Mouse (Mus musculus): ENCODE measurements at regions not wholly inside any gene's neighbourhood (a gene's known extent, or its start where the extent isn't known, plus 50 kb on each side); places are given as distances from the start of the nearest gene placed in this dataset.

DNA sequence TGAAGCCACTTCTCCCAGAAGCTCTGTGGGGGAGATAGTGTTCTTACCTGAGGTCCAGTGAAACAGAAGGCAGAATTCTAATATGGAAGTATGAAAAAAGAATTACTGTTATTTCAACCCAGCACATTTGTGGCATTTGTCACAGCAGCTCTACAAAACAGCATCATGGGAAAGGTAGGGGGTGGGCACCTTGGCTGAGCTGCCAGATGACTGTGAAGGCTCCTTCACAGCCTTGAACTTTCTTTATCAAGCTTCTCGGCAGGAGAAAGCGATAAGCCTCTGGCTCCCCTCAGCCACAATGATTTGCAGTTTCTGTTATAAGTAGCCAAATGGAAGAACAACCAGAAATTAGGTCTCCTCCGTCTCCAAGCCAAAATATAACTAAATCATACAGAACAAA, 249.5 kb downstream of the Spry2 start:
- H3K27me3 ChIP-seq (replicated peaks; ENCODE audit: control insufficient read depth, insufficient read depth, low read length), result no peaks in the 10 kb centered on the region
- 90% methylated on average over 3 of the region's 3 CpGs for WGBS
- ATAC-seq, result no peak
- H3K36me3 ChIP-seq (ENCODE audit: control insufficient read depth, insufficient read depth, low read length), result no peaks in the 10 kb centered on the region
- H3K9me3 ChIP-seq (replicated peaks; ENCODE audit: control insufficient read depth, low read length), result no peaks in the 10 kb centered on the region
- 0 out of 2 replicates have a peak, but pooled peaks cover 3% of the 10 kb centered on the region for H3K4me1 ChIP-seq (ENCODE audit: control insufficient read depth, insufficient read depth, low read length)
- DNase-seq (ENCODE audit: low spot score), result no peak
- H3K27ac ChIP-seq (ENCODE audit: low read depth, low read length), result no peak overlapping the region
- no peak overlapping the region for H3K9ac ChIP-seq (ENCODE audit: low read length)
- H3K4me2 ChIP-seq (ENCODE audit: low read length), result no peak overlapping the region
- H3K4me3 ChIP-seq (ENCODE audit: low read depth, low read length), result no peak overlapping the region

DNA sequence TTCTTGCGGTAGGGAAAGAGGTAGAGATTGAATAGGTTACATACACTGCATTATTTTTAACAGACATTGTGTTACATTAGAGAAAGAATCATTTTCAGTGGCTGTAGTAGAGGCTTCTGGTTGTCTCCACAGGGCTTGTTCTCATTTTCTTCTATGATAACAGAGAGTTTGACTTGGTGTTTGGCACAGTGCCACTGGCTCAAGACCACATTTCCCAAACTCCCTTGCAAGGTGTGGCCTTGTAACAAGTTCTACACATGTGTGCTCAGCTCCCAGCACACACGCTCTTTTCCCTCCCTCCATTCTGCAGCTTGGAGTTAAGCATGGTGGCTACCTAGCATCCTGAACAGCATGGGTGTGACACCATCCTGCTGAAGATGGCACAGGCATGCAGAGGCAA, 252.2 kb downstream of the Spry2 start:
- no peaks in the 10 kb centered on the region for H3K27me3 ChIP-seq (replicated peaks; ENCODE audit: control insufficient read depth, insufficient read depth, low read length)
- no peak overlapping the region for H3K9ac ChIP-seq (ENCODE audit: low read length)
- no peak overlapping the region for H3K27ac ChIP-seq (ENCODE audit: low read depth, low read length)
- DNase-seq (ENCODE audit: low spot score) (no peak), ATAC-seq (no peak)
- H3K4me1 ChIP-seq (ENCODE audit: control insufficient read depth, insufficient read depth, low read length), result 0 out of 2 replicates have a peak, but pooled peaks cover 3% of the 10 kb centered on the region
- no peak overlapping the region for H3K4me2 ChIP-seq (ENCODE audit: low read length)
- H3K9me3 ChIP-seq (replicated peaks; ENCODE audit: control insufficient read depth, low read length), result no peaks in the 10 kb centered on the region
- H3K36me3 ChIP-seq (ENCODE audit: control insufficient read depth, insufficient read depth, low read length), result no peaks in the 10 kb centered on the region
- 90% methylated on average over 2 of the region's 2 CpGs for WGBS
- H3K4me3 ChIP-seq (ENCODE audit: low read depth, low read length), result no peak overlapping the region

DNA sequence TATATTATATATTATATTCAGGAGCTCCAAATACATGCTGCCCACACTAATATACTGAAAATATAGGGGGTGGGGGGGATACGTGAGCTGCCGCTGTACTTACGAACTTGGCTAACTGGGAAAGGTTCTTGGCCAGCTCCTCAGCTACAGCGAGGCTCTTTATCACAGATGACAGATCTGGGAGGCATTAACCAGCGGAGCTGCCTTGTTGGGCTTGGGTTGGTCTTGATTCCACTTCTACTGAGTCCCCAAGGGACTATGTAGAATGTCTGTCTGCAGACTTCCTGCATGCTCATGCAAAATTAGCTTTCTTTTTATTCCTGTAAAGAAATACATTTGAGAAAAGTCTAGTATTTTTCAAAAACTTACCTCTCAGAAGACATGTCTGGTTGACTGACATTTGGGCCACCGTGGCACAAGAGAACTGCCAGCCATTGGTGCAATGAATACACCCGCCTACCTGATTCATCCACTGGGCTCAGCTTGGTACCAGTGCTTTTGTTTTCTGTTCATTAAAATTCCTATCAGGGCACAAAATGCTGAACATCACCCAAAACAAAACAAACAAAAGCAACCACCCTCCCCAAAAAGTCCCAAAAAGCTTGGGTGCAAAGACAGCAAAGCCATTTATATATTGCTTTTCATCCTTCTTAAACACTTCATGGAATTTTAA, 253.2 kb downstream of the Spry2 start:
- Histone ChIP-seq H3K4me2 (ENCODE audit: low read length) (no peak overlapping the region), H3K4me1 (ENCODE audit: control insufficient read depth, insufficient read depth, low read length) (0 out of 2 replicates have a peak, but pooled peaks cover 3% of the 10 kb centered on the region), H3K27me3 (replicated peaks; ENCODE audit: control insufficient read depth, insufficient read depth, low read length) (no peaks in the 10 kb centered on the region), H3K9me3 (replicated peaks; ENCODE audit: control insufficient read depth, low read length) (no peaks in the 10 kb centered on the region), H3K9ac (ENCODE audit: low read length) (no peak overlapping the region), H3K4me3 (ENCODE audit: low read depth, low read length) (no peak overlapping the region), H3K27ac (ENCODE audit: low read depth, low read length) (no peak overlapping the region), H3K36me3 (ENCODE audit: control insufficient read depth, insufficient read depth, low read length) (no peaks in the 10 kb centered on the region)
- ATAC-seq (peak; percentile 55), DNase-seq (ENCODE audit: low spot score) (peak; percentile 33)
- 57% methylated on average over 7 of the region's 7 CpGs for WGBS

DNA sequence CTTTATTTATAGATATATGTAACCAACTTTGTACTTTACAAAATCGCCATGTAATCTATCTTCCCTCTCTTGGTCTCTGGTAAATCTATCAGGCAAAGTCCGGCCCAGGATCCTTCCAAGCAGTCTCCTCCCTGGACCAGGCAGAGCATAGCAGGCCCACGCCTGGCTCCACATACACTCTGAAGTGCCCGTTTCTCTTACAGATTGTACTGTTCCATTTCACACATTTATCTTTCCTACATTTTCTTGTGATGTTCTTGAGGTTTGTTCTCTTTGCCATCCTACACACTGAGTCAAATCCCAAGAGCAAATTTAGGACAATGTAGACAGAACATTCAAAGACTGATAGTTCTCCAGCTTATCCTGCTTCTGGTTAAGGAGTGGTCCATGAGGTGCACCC, 264.3 kb downstream of the Spry2 start:
- 98% methylated on average over 4 of the region's 4 CpGs for WGBS
- DNase-seq (ENCODE audit: low spot score) (no peak), ATAC-seq (no peak)
- H3K9me3 ChIP-seq (replicated peaks; ENCODE audit: control insufficient read depth, low read length), result no peaks in the 10 kb centered on the region
- no peak overlapping the region for H3K4me2 ChIP-seq (ENCODE audit: low read length)
- peaks cover 17% of the 10 kb centered on the region for H3K4me1 ChIP-seq (ENCODE audit: control insufficient read depth, insufficient read depth, low read length)
- H3K27ac ChIP-seq (ENCODE audit: low read depth, low read length), result no peak overlapping the region; the same call in 1 of the 2 replicates
- H3K27me3 ChIP-seq (replicated peaks; ENCODE audit: control insufficient read depth, insufficient read depth, low read length), result no peaks in the 10 kb centered on the region
- H3K4me3 ChIP-seq (ENCODE audit: low read depth, low read length), result no peak overlapping the region
- no peak overlapping the region for H3K9ac ChIP-seq (ENCODE audit: low read length)
- no peaks in the 10 kb centered on the region for H3K36me3 ChIP-seq (ENCODE audit: control insufficient read depth, insufficient read depth, low read length)

DNA sequence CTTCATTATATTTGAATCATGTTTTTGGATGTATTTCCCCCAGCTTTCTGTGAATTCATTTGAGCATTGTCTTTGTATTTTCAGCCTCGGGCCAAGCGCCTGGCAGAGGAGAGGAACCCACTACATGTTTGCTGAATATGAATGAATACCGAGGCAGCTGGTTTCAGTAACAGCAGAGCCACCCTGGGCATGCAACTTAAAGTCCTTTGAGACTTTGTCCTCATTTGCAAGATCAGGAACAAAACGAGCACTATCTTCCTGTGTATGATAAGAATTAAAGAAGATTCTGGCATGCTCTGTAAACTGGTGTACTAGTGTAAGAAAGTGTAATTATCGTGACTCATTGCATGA, 265.0 kb downstream of the Spry2 start:
- 18% methylated on average over 5 of the region's 5 CpGs for WGBS
- ATAC-seq (peak; percentile 76), DNase-seq (ENCODE audit: low spot score) (peak; percentile 76)
- H3K27ac ChIP-seq (ENCODE audit: low read depth, low read length), result peak overlapping the region; percentile 45
- H3K4me1 ChIP-seq (ENCODE audit: control insufficient read depth, insufficient read depth, low read length), result peaks cover 17% of the 10 kb centered on the region
- H3K36me3 ChIP-seq (ENCODE audit: control insufficient read depth, insufficient read depth, low read length), result no peaks in the 10 kb centered on the region
- no peaks in the 10 kb centered on the region for H3K9me3 ChIP-seq (replicated peaks; ENCODE audit: control insufficient read depth, low read length)
- no peaks in the 10 kb centered on the region for H3K27me3 ChIP-seq (replicated peaks; ENCODE audit: control insufficient read depth, insufficient read depth, low read length)
- peak overlapping the region; percentile 34; the same call in 1 of the 2 replicates for H3K4me2 ChIP-seq (ENCODE audit: low read length)
- no peak overlapping the region for H3K9ac ChIP-seq (ENCODE audit: low read length)
- no peak overlapping the region for H3K4me3 ChIP-seq (ENCODE audit: low read depth, low read length)

DNA sequence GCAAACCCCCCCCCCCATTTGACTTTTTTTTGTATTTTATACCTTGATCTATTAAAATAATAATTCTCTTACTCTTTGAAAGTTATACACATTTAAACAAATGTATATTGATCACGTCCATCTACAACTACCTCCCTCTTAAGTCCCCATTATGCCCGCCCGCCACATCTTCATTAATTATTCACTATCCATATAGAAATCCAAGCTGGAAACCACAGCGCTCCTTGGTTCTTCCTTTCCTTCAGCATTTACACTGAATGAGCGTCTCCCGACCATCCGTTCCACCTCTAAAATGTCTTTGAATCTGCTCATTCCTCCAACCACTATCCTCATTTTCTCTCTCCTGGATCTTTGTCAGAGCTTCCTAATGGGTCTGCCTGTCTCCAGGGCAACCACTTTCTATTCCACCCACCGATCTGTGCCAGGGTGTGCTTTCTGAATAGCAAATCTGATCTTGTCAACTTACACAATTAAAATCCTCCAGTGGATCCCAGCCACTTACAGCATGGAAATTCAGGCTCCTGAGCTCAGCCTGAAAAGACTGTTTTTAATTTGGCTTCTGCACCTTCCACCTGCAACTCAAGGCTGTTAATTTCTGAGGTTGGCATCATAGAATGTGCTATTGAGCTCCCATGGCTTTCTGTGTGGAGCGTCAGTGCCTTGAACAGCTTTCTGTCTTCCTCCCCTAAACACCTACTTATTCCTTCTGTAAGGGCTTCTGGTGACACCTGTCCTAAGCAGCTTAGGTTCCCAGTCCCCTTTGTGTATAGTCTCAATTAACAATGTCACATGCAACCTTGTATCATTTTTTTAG, 265.5 kb downstream of the Spry2 start:
- Histone ChIP-seq H3K27me3 (replicated peaks; ENCODE audit: control insufficient read depth, insufficient read depth, low read length) (no peaks in the 10 kb centered on the region), H3K4me1 (ENCODE audit: control insufficient read depth, insufficient read depth, low read length) (peaks cover 17% of the 10 kb centered on the region), H3K9ac (ENCODE audit: low read length) (no peak overlapping the region), H3K4me2 (ENCODE audit: low read length) (peak overlapping the region; percentile 34), H3K9me3 (replicated peaks; ENCODE audit: control insufficient read depth, low read length) (no peaks in the 10 kb centered on the region), H3K36me3 (ENCODE audit: control insufficient read depth, insufficient read depth, low read length) (no peaks in the 10 kb centered on the region), H3K27ac (ENCODE audit: low read depth, low read length) (peak overlapping the region; percentile 45), H3K4me3 (ENCODE audit: low read depth, low read length) (no peak overlapping the region)
- 15% methylated on average over 9 of the region's 9 CpGs for WGBS
- peak; percentile 92 for DNase-seq (ENCODE audit: low spot score)
- ATAC-seq, result peak; percentile 93

DNA sequence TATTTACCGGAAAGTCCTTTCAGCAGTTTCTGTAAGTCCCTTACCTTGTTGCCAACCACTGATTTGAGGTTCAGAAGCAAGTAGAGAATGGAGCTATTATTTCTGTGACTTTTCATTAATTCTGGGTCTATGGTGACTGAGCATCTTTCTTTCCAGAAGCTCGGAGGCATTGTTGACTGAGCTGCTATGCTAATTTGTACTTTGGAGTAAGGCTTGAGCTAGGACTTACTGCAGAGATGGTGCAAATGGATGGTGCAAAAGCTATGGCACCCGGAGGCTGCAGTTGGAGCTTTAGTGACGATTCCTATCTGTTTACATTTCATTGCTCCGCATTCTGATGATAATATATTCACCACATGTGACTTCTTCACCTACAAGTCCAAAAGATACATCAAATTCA, 266.2 kb downstream of the Spry2 start:
- H3K36me3 ChIP-seq (ENCODE audit: control insufficient read depth, insufficient read depth, low read length), result no peaks in the 10 kb centered on the region
- H3K4me1 ChIP-seq (ENCODE audit: control insufficient read depth, insufficient read depth, low read length), result peaks cover 17% of the 10 kb centered on the region
- no peaks in the 10 kb centered on the region for H3K27me3 ChIP-seq (replicated peaks; ENCODE audit: control insufficient read depth, insufficient read depth, low read length)
- DNase-seq (ENCODE audit: low spot score) (peak; percentile 25), ATAC-seq (no peak)
- no peaks in the 10 kb centered on the region for H3K9me3 ChIP-seq (replicated peaks; ENCODE audit: control insufficient read depth, low read length)
- no peak overlapping the region for H3K27ac ChIP-seq (ENCODE audit: low read depth, low read length)
- H3K4me3 ChIP-seq (ENCODE audit: low read depth, low read length), result no peak overlapping the region
- 41% methylated on average over 5 of the region's 5 CpGs for WGBS
- H3K4me2 ChIP-seq (ENCODE audit: low read length), result no peak overlapping the region
- no peak overlapping the region for H3K9ac ChIP-seq (ENCODE audit: low read length)

DNA sequence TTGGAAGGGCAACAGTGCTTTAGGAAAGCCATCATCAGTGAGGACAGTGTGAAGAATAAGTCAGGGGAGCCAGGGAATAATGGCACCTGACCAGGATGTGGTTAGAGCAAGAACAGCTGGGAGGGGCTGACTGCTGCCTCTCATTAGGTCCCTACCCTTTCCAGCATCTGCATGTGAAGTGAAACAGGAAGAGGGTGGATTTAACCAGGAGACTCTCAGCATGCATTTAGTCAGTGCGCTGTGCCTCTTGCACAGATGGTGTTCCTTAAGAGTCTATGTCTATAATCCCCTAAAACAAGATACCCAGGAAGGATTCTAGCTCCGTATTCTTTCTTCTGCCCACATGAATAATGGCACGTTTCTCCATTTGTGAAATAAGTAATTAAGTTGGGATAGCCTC, 267.9 kb downstream of the Spry2 start:
- Histone ChIP-seq H3K27ac (ENCODE audit: low read depth, low read length) (no peak overlapping the region), H3K4me2 (ENCODE audit: low read length) (no peak overlapping the region), H3K4me1 (ENCODE audit: control insufficient read depth, insufficient read depth, low read length) (peaks cover 21% of the 10 kb centered on the region), H3K4me3 (ENCODE audit: low read depth, low read length) (no peak overlapping the region), H3K27me3 (replicated peaks; ENCODE audit: control insufficient read depth, insufficient read depth, low read length) (no peaks in the 10 kb centered on the region), H3K9me3 (replicated peaks; ENCODE audit: control insufficient read depth, low read length) (no peaks in the 10 kb centered on the region), H3K36me3 (ENCODE audit: control insufficient read depth, insufficient read depth, low read length) (no peaks in the 10 kb centered on the region), H3K9ac (ENCODE audit: low read length) (no peak overlapping the region)
- DNase-seq (ENCODE audit: low spot score), result no peak
- ATAC-seq, result no peak
- 46% methylated on average over 3 of the region's 3 CpGs for WGBS

DNA sequence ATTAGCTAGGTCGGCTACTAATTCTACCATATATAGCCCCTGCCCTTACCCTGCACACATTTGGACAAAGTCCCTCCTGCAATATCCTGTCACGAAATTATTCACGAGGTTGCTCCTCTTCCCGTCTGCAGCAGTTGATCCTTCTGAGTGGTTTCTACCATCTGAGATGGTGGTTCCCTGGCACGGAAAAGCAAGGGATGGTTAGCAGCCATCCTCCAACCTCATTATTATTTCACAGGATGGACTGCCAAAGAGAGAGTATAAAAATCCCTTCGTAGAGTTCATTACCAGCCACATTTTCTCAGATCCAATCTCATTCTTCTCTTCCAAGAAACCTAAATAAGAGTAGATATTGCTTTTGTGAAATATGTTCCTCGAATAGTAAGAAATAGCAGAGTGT, 272.2 kb downstream of the Spry2 start:
- no peak overlapping the region for H3K9ac ChIP-seq (ENCODE audit: low read length)
- H3K27ac ChIP-seq (ENCODE audit: low read depth, low read length), result no peak overlapping the region
- H3K4me1 ChIP-seq (ENCODE audit: control insufficient read depth, insufficient read depth, low read length), result peaks cover 5% of the 10 kb centered on the region; the same call in 1 of the 2 replicates
- H3K4me2 ChIP-seq (ENCODE audit: low read length), result no peak overlapping the region
- DNase-seq (ENCODE audit: low spot score), result no peak
- no peak for ATAC-seq
- H3K9me3 ChIP-seq (replicated peaks; ENCODE audit: control insufficient read depth, low read length), result no peaks in the 10 kb centered on the region
- H3K4me3 ChIP-seq (ENCODE audit: low read depth, low read length), result no peak overlapping the region
- no peaks in the 10 kb centered on the region for H3K36me3 ChIP-seq (ENCODE audit: control insufficient read depth, insufficient read depth, low read length)
- WGBS, result 71% methylated on average over 7 of the region's 7 CpGs
- no peaks in the 10 kb centered on the region for H3K27me3 ChIP-seq (replicated peaks; ENCODE audit: control insufficient read depth, insufficient read depth, low read length)

Data from forebrain, embryonic 14.5 days (tissue).